Mouse (Mus musculus) megakaryocyte-erythroid progenitor cell, adult 5 weeks (primary cell): ENCODE data around the gene Olfr360. TPM values are rescaled to one million over a fixed set of nuclear protein-coding genes. Genes with fewer than 3 reads are reported as not detected.

Experiments
- polyA plus RNA-seq: library from polyadenylated mRNA; stranded (reverse); fragments of >175 nt; gene quantifications from 2 replicates; pipeline ENCODE4 v1.2.3, GENCODE M21; 2012

The Olfr360 gene
- polyA plus RNA-seq: not detected in 2 replicates

GRCm38 (mm10) chr2:37065446-37065845 lies at the start of gene Olfr360:
Olfr360 (plus strand) TSS chr2:37065746.

DNA sequence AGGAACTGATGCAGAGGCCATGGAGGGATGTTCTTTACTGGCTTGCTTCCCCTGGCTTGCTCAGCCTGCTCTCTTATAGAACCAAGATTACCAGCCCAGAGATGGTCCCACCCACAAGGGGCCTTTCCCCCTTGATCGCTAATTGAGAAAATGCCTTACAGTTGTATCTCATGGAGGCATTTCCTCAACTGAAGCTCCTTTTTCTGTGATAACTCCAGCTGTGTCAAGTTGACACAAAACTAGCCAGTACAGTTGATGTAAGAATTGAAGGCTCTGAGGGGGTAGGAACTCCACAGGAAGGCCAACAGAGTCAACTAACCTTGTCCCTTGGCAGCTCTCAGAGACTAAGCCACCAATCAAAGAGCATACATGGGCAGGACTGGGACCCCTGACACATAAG lies 23.6 kb downstream of the Olfr360 start, which contains the start of gene Olfr361:
Olfr361 (minus strand) TSS at position 101 of the 400 bp plus-strand sequence.

DNA sequence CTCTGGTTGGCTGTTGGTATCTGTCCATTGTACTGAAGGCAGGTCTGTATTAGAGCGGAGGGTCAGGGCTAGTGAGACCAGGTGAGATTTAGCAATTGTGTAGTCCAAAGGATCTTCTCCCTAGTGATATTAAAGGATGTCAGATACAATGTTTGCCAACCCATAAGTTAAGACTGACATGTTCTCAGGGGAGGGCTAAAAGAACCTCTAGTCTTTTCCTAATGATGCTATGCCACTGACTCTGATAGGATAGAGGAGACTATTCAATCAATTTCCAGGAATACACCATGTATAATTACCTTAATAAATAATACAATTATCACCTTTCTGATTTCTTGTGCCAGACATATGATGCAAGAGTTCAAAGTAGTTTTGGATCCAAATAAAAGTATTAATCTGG lies 52.3 kb downstream of the Olfr360 start, which contains the start of gene Olfr362:
Olfr362 (minus strand) TSS at position 101 of the 400 bp plus-strand sequence.

Other genes starting within 250 kb of the Olfr360 start
- gene Olfr3, start 248.7 kb upstream of the Olfr360 start, polyA plus RNA-seq: not detected in 2 replicates
- gene Olfr350, start 219.4 kb upstream of the Olfr360 start, polyA plus RNA-seq: not detected in 2 replicates
- gene Olfr351, start 203.1 kb upstream of the Olfr360 start, polyA plus RNA-seq: not detected in 2 replicates
- gene Olfr352, start 197.3 kb upstream of the Olfr360 start, polyA plus RNA-seq: not detected in 2 replicates
- gene Olfr353, start 172.8 kb upstream of the Olfr360 start, polyA plus RNA-seq: not detected in 2 replicates
- gene Olfr354, start 160.1 kb upstream of the Olfr360 start, polyA plus RNA-seq: not detected in 2 replicates
- not detected in 2 replicates for gene Olfr355, start 136.8 kb upstream of the Olfr360 start, polyA plus RNA-seq
- not detected in 2 replicates for gene Olfr356, start 128.6 kb upstream of the Olfr360 start, polyA plus RNA-seq
- gene Olfr357, start 71.9 kb upstream of the Olfr360 start, polyA plus RNA-seq: not detected in 2 replicates
- not detected in 2 replicates for gene Olfr358, start 56.4 kb upstream of the Olfr360 start, polyA plus RNA-seq
- not detected in 2 replicates for gene Olfr361, start 23.5 kb downstream of the Olfr360 start, polyA plus RNA-seq
- gene Olfr362, start 52.2 kb downstream of the Olfr360 start, polyA plus RNA-seq: not detected in 2 replicates
- not detected in 2 replicates for gene Olfr364-ps1, start 73.6 kb downstream of the Olfr360 start, polyA plus RNA-seq
- gene Olfr365, start 122.5 kb downstream of the Olfr360 start, polyA plus RNA-seq: not detected in 2 replicates
- gene Olfr366, start 145.8 kb downstream of the Olfr360 start, polyA plus RNA-seq: not detected in 2 replicates